Mouse (Mus musculus): ENCODE data around the gene Gm29797.

Gene Gm29797

GRCm38 (mm10) chr2:181646626-181647472 lies 10.0 kb upstream of the Gm29797 start:
- Histone ChIP-seq H3K9me3 (ENCODE audit: low read length) (no peaks in the 10 kb centered on the region), H3K36me3 (ENCODE audit: insufficient read depth, low read length) (peaks cover 90% of the 10 kb centered on the region), H3K27me3 (ENCODE audit: insufficient read depth, low read length) (no peaks in the 10 kb centered on the region), H3K4me1 (replicated peaks; ENCODE audit: low read depth, low read length) (peaks cover 3% of the 10 kb centered on the region; the same call in 1 of the 2 replicates), H3K4me3 (replicated peaks; ENCODE audit: low read length) (no peak overlapping the region)
- TF ChIP-seq POU5F1 (IDR thresholded peaks at IDR 0.05; ENCODE audit: borderline replicate concordance, low read length) (no peak), NANOG (IDR thresholded peaks at IDR 0.05; ENCODE audit: borderline replicate concordance, low read length) (no peak), CTCF (conservative IDR thresholded peaks at IDR 0.05; ENCODE audit: low read length) (no peak)

- Histone ChIP-seq H3K9me3 (ENCODE audit: low read length) (no peaks in the 10 kb centered on the region), H3K36me3 (ENCODE audit: insufficient read depth, low read length) (peaks cover 91% of the 10 kb centered on the region), H3K4me1 (replicated peaks; ENCODE audit: low read depth, low read length) (peaks cover 3% of the 10 kb centered on the region; the same call in 1 of the 2 replicates), H3K4me3 (replicated peaks; ENCODE audit: low read length) (no peak overlapping the region), H3K27me3 (ENCODE audit: insufficient read depth, low read length) (no peaks in the 10 kb centered on the region)
- no peak for TF ChIP-seq POU5F1 (IDR thresholded peaks at IDR 0.05; ENCODE audit: borderline replicate concordance, low read length)
- TF ChIP-seq CTCF (conservative IDR thresholded peaks at IDR 0.05; ENCODE audit: low read length) = no peak
- no peak for TF ChIP-seq NANOG (IDR thresholded peaks at IDR 0.05; ENCODE audit: borderline replicate concordance, low read length)
Measured at GRCm38 (mm10) chr2:181648926-181649325, 7.9 kb upstream of the Gm29797 start.

GRCm38 (mm10) chr2:181653065-181653464 lies 3.8 kb upstream of the Gm29797 start:
- no peak for TF ChIP-seq POU5F1 (IDR thresholded peaks at IDR 0.05; ENCODE audit: borderline replicate concordance, low read length)
- TF ChIP-seq CTCF (conservative IDR thresholded peaks at IDR 0.05; ENCODE audit: low read length) = no peak
- no peak for TF ChIP-seq NANOG (IDR thresholded peaks at IDR 0.05; ENCODE audit: borderline replicate concordance, low read length)
- Histone ChIP-seq H3K9me3 (ENCODE audit: low read length) (no peaks in the 10 kb centered on the region), H3K36me3 (ENCODE audit: insufficient read depth, low read length) (peaks cover 90% of the 10 kb centered on the region), H3K4me3 (replicated peaks; ENCODE audit: low read length) (no peak overlapping the region), H3K27me3 (ENCODE audit: insufficient read depth, low read length) (no peaks in the 10 kb centered on the region), H3K4me1 (replicated peaks; ENCODE audit: low read depth, low read length) (peaks cover 22% of the 10 kb centered on the region)

GRCm38 (mm10) chr2:181653523-181653922 lies 3.3 kb upstream of the Gm29797 start:
- no peak for TF ChIP-seq CTCF (conservative IDR thresholded peaks at IDR 0.05; ENCODE audit: low read length)
- TF ChIP-seq POU5F1 (IDR thresholded peaks at IDR 0.05; ENCODE audit: borderline replicate concordance, low read length) = no peak
- peaks cover 27% of the 10 kb centered on the region for H3K4me1 ChIP-seq (replicated peaks; ENCODE audit: low read depth, low read length)
- H3K27me3 ChIP-seq (ENCODE audit: insufficient read depth, low read length) = no peaks in the 10 kb centered on the region
- no peaks in the 10 kb centered on the region for H3K9me3 ChIP-seq (ENCODE audit: low read length)
- H3K4me3 ChIP-seq (replicated peaks; ENCODE audit: low read length) = no peak overlapping the region
- peaks cover 85% of the 10 kb centered on the region for H3K36me3 ChIP-seq (ENCODE audit: insufficient read depth, low read length)

- H3K36me3 ChIP-seq (ENCODE audit: insufficient read depth, low read length) = peaks cover 48% of the 10 kb centered on the region
- TF ChIP-seq NANOG (IDR thresholded peaks at IDR 0.05; ENCODE audit: borderline replicate concordance, low read length) = no peak
- TF ChIP-seq POU5F1 (IDR thresholded peaks at IDR 0.05; ENCODE audit: borderline replicate concordance, low read length) = no peak
- TF ChIP-seq CTCF (conservative IDR thresholded peaks at IDR 0.05; ENCODE audit: low read length) = no peak
- peaks cover 46% of the 10 kb centered on the region for H3K4me1 ChIP-seq (replicated peaks; ENCODE audit: low read depth, low read length)
- H3K27me3 ChIP-seq (ENCODE audit: insufficient read depth, low read length) = no peaks in the 10 kb centered on the region
- no peaks in the 10 kb centered on the region for H3K9me3 ChIP-seq (ENCODE audit: low read length)
- H3K4me3 ChIP-seq (replicated peaks; ENCODE audit: low read length) = no peak overlapping the region
Measured at GRCm38 (mm10) chr2:181657441-181657840, 607 bp downstream of the Gm29797 start.

GRCm38 (mm10) chr2:181658528-181658927 lies 1.7 kb downstream of the Gm29797 start:
- Histone ChIP-seq H3K4me1 (replicated peaks; ENCODE audit: low read depth, low read length) (peaks cover 56% of the 10 kb centered on the region), H3K36me3 (ENCODE audit: insufficient read depth, low read length) (peaks cover 37% of the 10 kb centered on the region), H3K9me3 (ENCODE audit: low read length) (no peaks in the 10 kb centered on the region), H3K4me3 (replicated peaks; ENCODE audit: low read length) (peak overlapping the region; percentile 63), H3K27me3 (ENCODE audit: insufficient read depth, low read length) (no peaks in the 10 kb centered on the region)
- no peak for TF ChIP-seq CTCF (conservative IDR thresholded peaks at IDR 0.05; ENCODE audit: low read length)
- no peak for TF ChIP-seq NANOG (IDR thresholded peaks at IDR 0.05; ENCODE audit: borderline replicate concordance, low read length)
- no peak for TF ChIP-seq POU5F1 (IDR thresholded peaks at IDR 0.05; ENCODE audit: borderline replicate concordance, low read length)

- no peak for TF ChIP-seq POU5F1 (IDR thresholded peaks at IDR 0.05; ENCODE audit: borderline replicate concordance, low read length)
- TF ChIP-seq NANOG (IDR thresholded peaks at IDR 0.05; ENCODE audit: borderline replicate concordance, low read length) = no peak
- no peak for TF ChIP-seq CTCF (conservative IDR thresholded peaks at IDR 0.05; ENCODE audit: low read length)
- no peaks in the 10 kb centered on the region for H3K9me3 ChIP-seq (ENCODE audit: low read length)
- H3K4me1 ChIP-seq (replicated peaks; ENCODE audit: low read depth, low read length) = peaks cover 60% of the 10 kb centered on the region
- H3K36me3 ChIP-seq (ENCODE audit: insufficient read depth, low read length) = peaks cover 32% of the 10 kb centered on the region
- H3K4me3 ChIP-seq (replicated peaks; ENCODE audit: low read length) = peak overlapping the region; percentile 63
- no peaks in the 10 kb centered on the region for H3K27me3 ChIP-seq (ENCODE audit: insufficient read depth, low read length)
Measured at GRCm38 (mm10) chr2:181658930-181659555, 2.2 kb downstream of the Gm29797 start.

GRCm38 (mm10) chr2:181659609-181660055 lies 2.8 kb downstream of the Gm29797 start:
- TF ChIP-seq CTCF (conservative IDR thresholded peaks at IDR 0.05; ENCODE audit: low read length) = peak; percentile 77
- no peak for TF ChIP-seq POU5F1 (IDR thresholded peaks at IDR 0.05; ENCODE audit: borderline replicate concordance, low read length)
- no peaks in the 10 kb centered on the region for H3K27me3 ChIP-seq (ENCODE audit: insufficient read depth, low read length)
- peak overlapping the region; percentile 63 for H3K4me3 ChIP-seq (replicated peaks; ENCODE audit: low read length)
- peaks cover 26% of the 10 kb centered on the region for H3K36me3 ChIP-seq (ENCODE audit: insufficient read depth, low read length)
- no peaks in the 10 kb centered on the region for H3K9me3 ChIP-seq (ENCODE audit: low read length)
- peaks cover 60% of the 10 kb centered on the region for H3K4me1 ChIP-seq (replicated peaks; ENCODE audit: low read depth, low read length)

Data from E14TG2a.4 (cell line).